Mouse (Mus musculus) MEL (cell line): Measurements from ENCODE around the gene Triobp. TPM values are rescaled to one million over a fixed set of nuclear protein-coding genes. Genes with fewer than 3 reads are reported as not detected.

Source experiments
- DNase-seq: peaks from one replicate; pipeline ENCODE4 v3.0.0; 2011; ENCODE audit warnings: low read depth, low spot score
- H3K27ac ChIP-seq: 2 replicates; pipeline ENCODE4 v1.5.1; 2012; ENCODE audit warnings: low read depth, mild to moderate bottlenecking, control low read depth, low read length, moderate library complexity; ENCODE audit not compliant: control insufficient read depth
- H3K27me3 ChIP-seq, 2 experiments: fragments of 150-350 bp in 1 of 2; sonication (generic) in 1 of 2; 2 replicates each; pipeline ENCODE4 v1.6.1; 2012; ENCODE audit warnings: low read length in 2 of 2, mild to moderate bottlenecking in 2 of 2, improper control_type of control experiment in 1 of 2, moderate library complexity in 1 of 2; ENCODE audit not compliant: insufficient read depth in 2 of 2, control insufficient read depth in 1 of 2
- H3K36me3 ChIP-seq, 2 experiments: 2 replicates each; pipeline ENCODE4 v1.6.1; 2012 to 2014; ENCODE audit warnings: low read length in 2 of 2, improper control_type of control experiment in 1 of 2, inconsistent platforms in 1 of 2, mild to moderate bottlenecking in 1 of 2; ENCODE audit not compliant: insufficient read depth in 2 of 2, control insufficient read depth in 1 of 2
- H3K4me1 ChIP-seq, 2 experiments: fragments of 150-350 bp in 1 of 2; sonication (generic) in 1 of 2; 2 replicates each; pipeline ENCODE4 v1.6.1; 2012; ENCODE audit warnings: low read length in 2 of 2, improper control_type of control experiment in 1 of 2, mild to moderate bottlenecking in 1 of 2; ENCODE audit not compliant: insufficient read depth in 2 of 2, control insufficient read depth in 1 of 2
- H3K4me3 ChIP-seq, 2 experiments: fragments of 150-350 bp in 1 of 2; sonication (generic) in 1 of 2; 2 replicates each; pipeline ENCODE4 v1.5.1; 2012; ENCODE audit warnings: low read depth in 2 of 2, low read length in 2 of 2, mild to moderate bottlenecking in 2 of 2, moderate library complexity in 2 of 2, control low read depth in 1 of 2, improper control_type of control experiment in 1 of 2; ENCODE audit not compliant: control insufficient read depth in 1 of 2, insufficient read depth in 1 of 2
- H3K79me2 ChIP-seq: 2 replicates; pipeline ENCODE4 v1.6.1; 2012; ENCODE audit warnings: mild to moderate bottlenecking, low read length, moderate library complexity; ENCODE audit not compliant: control insufficient read depth, poor library complexity, insufficient read depth
- H3K9ac ChIP-seq: 2 replicates; pipeline ENCODE4 v1.6.1; 2012; ENCODE audit warnings: low read depth, mild to moderate bottlenecking, control low read depth, low read length, moderate library complexity; ENCODE audit not compliant: control insufficient read depth, poor library complexity, severe bottlenecking
- H3K9me3 ChIP-seq: fragments of 150-350 bp; sonication (generic); replicated peaks from 2 replicates; pipeline ENCODE4 v1.6.1; 2012; ENCODE audit warnings: mild to moderate bottlenecking, low read length, improper control_type of control experiment, moderate library complexity; ENCODE audit not compliant: insufficient read depth
- BHLHE40 ChIP-seq: IDR thresholded peaks from 2 replicates; pipeline ENCODE4 v1.6.1; 2012; ENCODE audit warnings: low read depth, mild to moderate bottlenecking, inconsistent platforms, low read length, improper control_type of control experiment, borderline replicate concordance
- CHD1 ChIP-seq: IDR thresholded peaks from 2 replicates; pipeline ENCODE4 v1.6.1; 2012; ENCODE audit warnings: low read depth, mild to moderate bottlenecking, inconsistent platforms, low read length, improper control_type of control experiment
- CHD2 ChIP-seq: IDR thresholded peaks from 2 replicates; pipeline ENCODE4 v1.6.1; 2011; ENCODE audit warnings: low read length, improper control_type of control experiment
- CTCF ChIP-seq, 3 experiments: IDR thresholded peaks in 2 of 3; conservative IDR thresholded peaks in 1 of 3; 2 replicates each; pipeline ENCODE4 v1.5.1; 2011 to 2012; ENCODE audit warnings: low read length in 3 of 3, low read depth in 2 of 3, mild to moderate bottlenecking in 2 of 3, improper control_type of control experiment in 1 of 3, inconsistent platforms in 1 of 3, mixed read lengths in 1 of 3, moderate library complexity in 1 of 3; ENCODE audit not compliant: control insufficient read depth in 1 of 3, insufficient read depth in 1 of 3, poor library complexity in 1 of 3, severe bottlenecking in 1 of 3
- E2F4 ChIP-seq: IDR thresholded peaks from 2 replicates; pipeline ENCODE4 v1.6.1; 2011; ENCODE audit warnings: low read depth, low read length, improper control_type of control experiment, borderline replicate concordance
- JUND ChIP-seq: IDR thresholded peaks from 2 replicates; pipeline ENCODE4 v1.6.1; 2011; ENCODE audit warnings: low read depth, mild to moderate bottlenecking, improper control_type of control experiment, low read length
- MAFK ChIP-seq: IDR thresholded peaks from 2 replicates; pipeline ENCODE4 v1.6.1; 2011; ENCODE audit warnings: low read depth, mild to moderate bottlenecking, low read length, improper control_type of control experiment, borderline replicate concordance
- MAX ChIP-seq: IDR thresholded peaks from 2 replicates; pipeline ENCODE4 v1.6.1; 2011; ENCODE audit warnings: low read length, improper control_type of control experiment
- MYB ChIP-seq: IDR thresholded peaks from 2 replicates; pipeline ENCODE4 v1.6.1; 2011; ENCODE audit warnings: mild to moderate bottlenecking, low read depth, low read length, improper control_type of control experiment
- MYC ChIP-seq: IDR thresholded peaks from 2 replicates; pipeline ENCODE4 v1.6.1; 2011; ENCODE audit warnings: low read depth, mild to moderate bottlenecking, low read length, improper control_type of control experiment, moderate library complexity
- NELFE ChIP-seq: IDR thresholded peaks from 2 replicates; pipeline ENCODE4 v1.6.1; 2011; ENCODE audit warnings: low read depth, low read length, improper control_type of control experiment
- POLR2AphosphoS2 ChIP-seq: IDR thresholded peaks from 2 replicates; pipeline ENCODE4 v1.6.1; 2011; ENCODE audit warnings: low read length, improper control_type of control experiment
- RAD21 ChIP-seq: IDR thresholded peaks from 2 replicates; pipeline ENCODE4 v1.6.1; 2011; ENCODE audit warnings: mild to moderate bottlenecking, low read depth, low read length, improper control_type of control experiment
- TAL1 ChIP-seq: IDR thresholded peaks from 2 replicates; pipeline ENCODE4 v1.6.1; 2012; ENCODE audit warnings: mild to moderate bottlenecking, inconsistent platforms, low read length, moderate library complexity, mixed read lengths
- TBP ChIP-seq: IDR thresholded peaks from 2 replicates; pipeline ENCODE4 v1.8.0; 2011; ENCODE audit warnings: low read depth, low read length, improper control_type of control experiment
- USF1 ChIP-seq: IDR thresholded peaks from 2 replicates; pipeline ENCODE4 v1.6.1; 2014; ENCODE audit warnings: low read depth, mild to moderate bottlenecking, inconsistent platforms, low read length, improper control_type of control experiment, moderate library complexity
- polyA plus RNA-seq, 2 experiments: library from polyadenylated mRNA; stranded (reverse) in 1 of 2; unstranded in 1 of 2; fragments of >175 nt in 1 of 2; fragments of >200 nt in 1 of 2; gene quantifications; 2 replicates each; pipeline versions ENCODE4 v1.2.1 to v1.2.4; 2012; ENCODE audit warnings: low replicate concordance in 2 of 2, low read depth in 1 of 2; ENCODE audit not compliant: insufficient read length in 2 of 2, insufficient read depth in 1 of 2, missing spikeins in 1 of 2
- total RNA-seq: library from RNA; depleted of rRNA; stranded (reverse); fragments of 300-350 nt; gene quantifications from 2 replicates; pipeline ENCODE4 v1.2.3, GENCODE M21; 2012

The Triobp gene
- total and polyA plus RNA-seq, 3 experiments = 18.4 to 31.3 TPM; not detected in 1

DNA sequence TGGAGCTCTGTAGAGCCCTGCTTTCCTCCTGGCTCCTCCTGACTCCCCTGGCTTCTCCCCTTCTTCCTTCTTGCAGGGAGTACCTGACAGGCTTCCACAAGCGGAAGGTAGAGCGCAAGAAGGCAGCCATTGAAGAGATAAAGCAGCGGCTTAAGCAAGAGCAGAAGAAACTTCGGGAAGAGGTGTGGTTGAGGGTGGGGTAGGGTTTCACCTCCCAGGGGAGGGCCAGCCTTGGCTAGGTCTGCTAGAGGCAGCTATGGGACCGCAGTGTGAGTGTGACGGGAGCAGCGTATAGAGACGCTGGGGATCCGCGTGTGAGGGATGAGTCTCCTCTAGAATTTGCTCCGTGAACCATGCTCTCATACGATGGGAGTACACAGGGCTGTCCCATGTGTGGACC is 11.1 kb upstream of the Triobp start:
- H3K27me3 ChIP-seq = no peaks in the 10 kb centered on the region
- H3K4me3 ChIP-seq = no peak overlapping the region
- peaks cover 0 to 21% of the 10 kb centered on the region in 2 experiments; a peak in 2 of 4 replicates for H3K4me1 ChIP-seq
- H3K27ac ChIP-seq = no peak overlapping the region
- H3K36me3 ChIP-seq = peaks cover 2 to 12% of the 10 kb centered on the region in 2 experiments; a peak in 3 of 4 replicates
- TF ChIP-seq USF1 = no peak
- TF ChIP-seq MYB = no peak
- no peak for TF ChIP-seq E2F4
- TF ChIP-seq CHD2 = no peak
- TF ChIP-seq MAX = no peak
- TF ChIP-seq NELFE = no peak
- TF ChIP-seq TBP = no peak
- no peak for TF ChIP-seq BHLHE40
- peaks cover 13% of the 10 kb centered on the region for H3K79me2 ChIP-seq
- H3K9ac ChIP-seq = no peak overlapping the region; the same call in 1 of the 2 replicates
- no peak for DNase-seq
- H3K9me3 ChIP-seq = no peaks in the 10 kb centered on the region

DNA sequence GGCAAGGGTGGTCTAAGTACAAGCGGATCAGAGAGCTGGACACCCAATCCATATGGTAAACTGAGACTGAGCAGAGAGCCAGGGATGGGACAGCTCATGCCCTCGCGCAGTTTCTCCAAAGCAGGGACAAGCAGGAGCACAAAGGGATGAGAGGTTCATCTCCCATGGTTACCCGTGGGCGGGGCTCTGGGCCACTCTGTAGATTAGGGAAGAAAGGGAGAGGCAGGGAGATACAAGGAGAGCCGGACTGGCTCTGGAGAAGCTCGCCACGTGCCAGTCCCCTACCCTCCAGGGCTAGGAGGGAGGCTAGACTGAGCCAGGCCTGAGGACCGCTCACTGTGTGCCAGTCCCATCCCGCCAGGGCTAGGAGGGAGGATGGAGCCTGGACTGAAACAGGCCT is 10.2 kb upstream of the Triobp start:
- no peaks in the 10 kb centered on the region for H3K27me3 ChIP-seq
- H3K4me3 ChIP-seq = no peak overlapping the region
- no peak overlapping the region for H3K27ac ChIP-seq
- H3K79me2 ChIP-seq = peaks cover 13% of the 10 kb centered on the region
- H3K9me3 ChIP-seq = no peaks in the 10 kb centered on the region
- peaks cover 2 to 12% of the 10 kb centered on the region in 2 experiments; a peak in 3 of 4 replicates for H3K36me3 ChIP-seq
- DNase-seq = no peak
- no peak overlapping the region for H3K9ac ChIP-seq
- TF ChIP-seq POLR2AphosphoS2 = no peak
- TF ChIP-seq NELFE = no peak
- peaks cover 0 to 21% of the 10 kb centered on the region in 2 experiments; a peak in 2 of 4 replicates for H3K4me1 ChIP-seq

DNA sequence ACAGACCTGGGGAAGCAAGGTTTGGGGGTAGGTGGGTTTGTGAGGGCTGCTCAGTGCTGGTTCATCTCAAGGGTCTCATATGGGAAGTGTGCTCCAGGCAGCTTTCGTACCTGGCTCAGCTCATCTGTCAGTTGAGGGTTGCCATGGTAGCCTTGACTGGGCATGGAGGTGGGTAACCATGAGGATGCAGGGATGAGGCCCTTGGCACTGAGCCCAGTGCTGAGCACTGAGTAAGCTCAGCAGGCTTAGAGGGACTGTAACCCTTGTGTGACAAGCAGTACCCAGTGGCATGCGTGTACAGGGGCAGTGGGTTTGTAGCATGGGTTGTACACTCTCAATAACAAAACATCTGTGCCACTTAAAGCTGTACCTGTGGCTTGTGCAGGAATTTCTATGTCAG is 9.6 kb upstream of the Triobp start:
- H3K4me1 ChIP-seq = peaks cover 0 to 18% of the 10 kb centered on the region in 2 experiments; a peak in 2 of 4 replicates
- no peak overlapping the region for H3K27ac ChIP-seq

More for the DNA sequence above, 9.6 kb upstream of the Triobp start:
- Histone ChIP-seq H3K36me3 (peaks cover 2 to 12% of the 10 kb centered on the region in 2 experiments; a peak in 3 of 4 replicates), H3K4me3 (no peak overlapping the region), H3K9me3 (no peaks in the 10 kb centered on the region), H3K9ac (no peak overlapping the region), H3K27me3 (no peaks in the 10 kb centered on the region), H3K79me2 (peaks cover 13% of the 10 kb centered on the region)
- no peak for TF ChIP-seq TAL1
- no peak for TF ChIP-seq MYB
- TF ChIP-seq CHD1 = no peak
- no peak for TF ChIP-seq CTCF (IDR thresholded peaks at IDR 0.05 in 2 of 3, conservative IDR thresholded peaks at IDR 0.05 in 1 of 3; ENCODE audit: control insufficient read depth in 1 of 3, insufficient read depth in 1 of 3, low read depth in 2 of 3, low read length in 3 of 3, poor library complexity in 1 of 3, severe bottlenecking in 1 of 3)
- no peak for TF ChIP-seq MYC
- no peak for TF ChIP-seq MAFK
- TF ChIP-seq E2F4 = no peak
- TF ChIP-seq JUND = no peak
- no peak for TF ChIP-seq RAD21
- no peak for TF ChIP-seq TBP
- no peak for DNase-seq
